Mouse (Mus musculus): ENCODE results near the gene Asb4.
"Not testable (repeated sequence)": the region's sequence is repeated elsewhere in the genome, so short reads cannot be mapped to it uniquely, and the experiment has no call there.

GRCm38 (mm10) chr6:5339283-5339682 is 43.9 kb upstream of the Asb4 start:
- TF ChIP-seq CTCF, EP300 (IDR thresholded peaks at IDR 0.05): not testable (repeated sequence)

All from lung, postnatal 0 days (tissue).